Mouse (Mus musculus) thymus, postnatal 36 days (tissue): Measurements from ENCODE around the gene Apcs.

Experiments
- DNase-seq, 2 experiments: peaks; one replicate each; pipeline ENCODE4 v3.0.0; 2022; ENCODE audit warnings: mixed read lengths in 2 of 2

The Apcs gene

DNA sequence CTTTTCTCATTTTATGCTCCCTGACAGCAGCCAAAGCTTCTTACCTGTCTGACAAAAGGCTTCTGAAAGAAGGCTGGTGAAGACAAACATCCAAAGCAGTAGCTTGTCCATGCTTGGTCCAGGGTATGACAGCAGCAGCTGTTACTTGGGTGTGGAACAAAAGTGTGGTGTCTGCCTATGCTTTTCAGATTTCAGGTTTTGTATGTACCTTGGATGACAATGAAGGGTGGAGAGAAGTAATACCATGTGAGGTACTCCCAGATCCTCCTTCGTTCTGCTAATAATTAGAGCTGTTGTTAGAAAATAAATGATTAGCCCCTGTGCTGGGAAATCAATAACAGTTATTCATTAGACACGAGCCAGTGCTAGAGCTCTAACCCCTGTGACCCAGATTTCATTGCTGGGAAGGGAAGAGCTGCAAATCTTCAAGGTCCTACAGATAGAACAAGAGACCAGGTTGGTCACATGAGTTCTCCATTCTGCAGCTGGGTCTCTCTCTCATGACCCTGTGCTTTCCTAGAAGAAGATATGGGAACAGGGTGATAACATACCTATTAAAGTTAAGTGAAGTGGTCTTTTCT, at the start of gene Apcs:
Gene Apcs (minus strand): TSS at position 265 of the 581 bp plus-strand sequence.
- no peak for DNase-seq

DNA sequence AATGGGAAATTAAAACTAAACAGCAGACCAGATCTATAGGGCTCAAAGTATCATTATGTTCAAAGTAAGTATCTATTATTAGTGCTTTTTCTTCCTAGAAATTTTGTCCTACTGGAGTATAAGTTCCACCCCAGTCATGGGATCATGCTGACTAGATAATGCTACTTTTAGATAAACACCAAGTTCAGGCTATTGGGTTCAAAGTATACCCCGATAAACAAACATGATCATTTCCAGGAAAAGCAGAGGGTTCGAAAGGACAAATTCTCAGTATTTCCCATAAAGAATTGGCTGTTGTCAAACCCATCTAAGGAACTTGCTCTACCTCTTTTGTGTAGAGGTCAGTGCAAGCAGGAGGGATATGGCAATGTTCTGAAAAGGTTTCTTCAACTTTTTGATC, 37.4 kb upstream of the Apcs start:
- no peak for DNase-seq

- DNase-seq: no peak
Observed at GRCm38 (mm10) chr1:172918450-172918849, 23.6 kb upstream of the Apcs start.

DNA sequence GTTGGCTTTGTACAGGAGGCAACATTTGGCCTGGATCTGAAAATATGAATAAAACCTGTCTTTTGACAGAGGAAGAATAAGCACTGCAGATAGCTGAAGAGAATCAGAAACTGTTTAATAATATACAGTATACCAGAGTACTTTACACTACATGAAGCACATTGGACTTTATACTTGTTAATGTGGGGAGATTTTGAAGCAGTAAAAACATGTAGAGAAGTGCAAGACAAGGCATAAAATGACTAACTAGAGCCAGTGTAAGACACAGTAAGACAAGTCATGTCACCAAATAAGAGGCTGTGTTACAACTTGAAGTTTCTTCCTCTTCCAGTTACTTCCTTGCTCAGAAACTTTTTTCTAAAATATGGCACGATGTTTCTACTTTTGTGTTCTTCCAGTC, 22.3 kb upstream of the Apcs start:
- no peak for DNase-seq

GRCm38 (mm10) chr1:172903313-172903712, 8.5 kb upstream of the Apcs start:
- DNase-seq: no peak

DNA sequence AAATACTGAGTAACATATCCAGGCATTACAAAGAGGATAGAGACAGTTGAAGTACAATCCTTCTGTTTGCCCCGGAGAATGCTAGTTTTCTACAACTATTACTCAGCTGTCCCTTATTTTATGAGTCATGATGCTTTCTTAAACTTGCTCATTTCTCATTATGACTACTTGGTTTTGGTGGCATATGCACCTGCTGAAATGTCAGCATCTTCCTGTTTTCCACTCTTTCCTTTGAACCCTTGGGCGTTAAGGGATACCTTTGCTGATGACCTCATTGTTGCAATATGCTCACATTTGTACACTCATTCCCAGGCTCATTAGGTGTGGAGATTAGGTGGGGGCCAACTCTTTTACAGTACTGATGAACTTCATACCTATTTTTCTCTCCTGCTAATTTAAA, 594 bp upstream of the Apcs start:
- no peak for DNase-seq

GRCm38 (mm10) chr1:172876675-172877074, 18.2 kb downstream of the Apcs start:
- no peak for DNase-seq

GRCm38 (mm10) chr1:172875265-172875664, 19.6 kb downstream of the Apcs start:
- DNase-seq: no peak

GRCm38 (mm10) chr1:172848171-172848570, 46.7 kb downstream of the Apcs start:
- DNase-seq: no peak

DNA sequence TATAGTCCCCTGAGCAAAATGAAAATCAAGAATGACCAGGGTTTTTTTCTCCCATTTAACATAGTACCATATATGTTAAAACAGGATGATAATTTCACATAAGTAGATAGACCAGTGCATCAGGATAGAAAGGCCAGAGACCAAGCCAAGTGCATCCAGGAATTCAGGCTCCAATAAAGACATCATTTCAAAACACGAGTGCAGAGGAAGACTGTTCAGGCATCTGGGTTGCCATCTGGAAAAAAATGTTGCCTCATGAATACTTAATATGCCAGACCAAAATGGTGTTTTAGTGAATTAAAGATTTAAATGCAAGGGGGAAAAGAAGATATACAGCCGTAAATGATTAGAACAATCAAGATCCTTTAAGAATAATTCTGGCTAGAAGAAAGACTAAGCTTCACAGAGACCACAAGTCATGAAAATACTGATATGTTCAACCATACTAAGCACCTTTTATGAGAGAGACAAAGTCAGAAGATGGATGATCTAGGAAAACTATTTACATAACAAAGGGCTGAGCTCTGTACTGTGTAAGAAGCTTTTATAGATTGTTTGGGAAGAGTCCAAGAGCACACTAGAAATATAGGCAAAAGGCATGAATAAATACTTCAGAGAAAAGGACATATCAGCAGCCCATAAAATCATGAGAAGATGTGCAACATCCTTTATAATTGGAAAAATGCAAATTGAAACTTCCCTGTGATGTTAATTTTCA, 47.6 kb downstream of the Apcs start:
- DNase-seq: no peak
